21 mouse cellular contexts compared by ENCODE assay signal in the genomic region with DNA sequence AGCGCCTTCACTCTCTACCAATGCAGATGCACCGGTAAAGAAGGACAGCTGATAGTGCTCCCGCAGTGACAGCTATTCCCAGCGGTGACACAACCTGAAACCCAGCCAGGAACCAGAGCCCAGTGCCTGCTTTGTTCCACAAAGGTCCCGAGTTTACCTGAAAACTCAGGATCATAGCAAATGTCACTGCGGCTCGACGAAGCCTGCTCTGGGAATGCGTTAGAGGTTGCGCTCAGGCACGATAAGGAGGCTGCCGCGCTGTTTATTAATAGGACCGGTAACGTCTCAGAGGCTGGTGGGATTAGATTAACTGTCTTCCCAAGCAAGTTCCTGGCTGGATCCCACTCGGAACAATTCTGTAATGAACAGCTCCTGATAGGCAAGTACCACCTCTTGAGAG. TPM values are rescaled to one million over a fixed set of nuclear protein-coding genes. Genes with fewer than 3 reads are reported as not detected.
DNase-seq lines count a peak whose midpoint lies in the region; ATAC-seq and TF ChIP-seq lines count a peak whose summit lies in the region.
"Had no signal": no experiment of that assay in that cellular context is flagged by ENCODE, and none has a peak within 500 bp of the region (broad histone marks: within the 10 kb centered on the region; RNA-seq: fewer than 3 reads in every experiment).

No protein-coding gene starts in this region.

- no peaks in the 10 kb centered on the region for H3K27me3 ChIP-seq in kidney, adult 2 months (replicated peaks; ENCODE audit: control insufficient read depth, insufficient read depth, low read length)
- no peaks in the 10 kb centered on the region for H3K27me3 ChIP-seq in embryonic facial prominence, embryonic 13.5 days
- H3K27me3 ChIP-seq in heart, embryonic 10.5 days (ENCODE audit: insufficient read depth, poor library complexity, severe bottlenecking): 0 out of 2 replicates have a peak, but pooled peaks cover 4% of the 10 kb centered on the region
- no peaks in the 10 kb centered on the region for H3K27me3 ChIP-seq in heart, postnatal 0 days (ENCODE audit: control insufficient read depth, insufficient read depth, low read length)
- H3K27me3 ChIP-seq: neural tube, embryonic 12.5 days had no signal

- WGBS in kidney, adult 2 months: 70% methylated on average over 16 of the region's 16 CpGs
- 78% methylated on average over 16 of the region's 16 CpGs for WGBS in embryonic facial prominence, embryonic 13.5 days
- WGBS in heart, embryonic 10.5 days: 45% methylated on average over 16 of the region's 16 CpGs
- 27% methylated on average over 16 of the region's 16 CpGs for WGBS in heart, postnatal 0 days

- peak; percentile 89 for TF ChIP-seq EP300 in heart, postnatal 0 days (IDR thresholded peaks at IDR 0.05; ENCODE audit: low read depth)

- no peak for TF ChIP-seq CTCF in kidney, adult 2 months (conservative IDR thresholded peaks at IDR 0.05; ENCODE audit: insufficient read depth, insufficient read length, low read depth, low read length)
- TF ChIP-seq CTCF in heart, postnatal 0 days (IDR thresholded peaks at IDR 0.05; ENCODE audit: low read depth): no peak

- no peak for DNase-seq in kidney, adult 2 months
- DNase-seq in kidney, postnatal 36 days: no peak
- no peak for DNase-seq in heart, embryonic 10.5 days (ENCODE audit: low spot score)
- DNase-seq in heart, postnatal 0 days (ENCODE audit: low spot score): peak; percentile 80
- DNase-seq in lung, postnatal 36 days: no peak
- no peak for DNase-seq in right cerebral cortex, adult 2 months (ENCODE audit: low spot score in 2 of 2)
- no peak for DNase-seq in c-Kit-positive CD71-positive TER-119-positive erythroid progenitor cells, embryonic 14.5 days (ENCODE audit: low spot score)
- DNase-seq: B cell, adult 2 months; cerebellum, postnatal 10 days; gastrocnemius, postnatal 25 days; kidney, adult 11 months; kidney, postnatal 14 days; lung, postnatal 10 days; right cerebral cortex, adult 18-20 months; thymus, postnatal 25 days had no signal

- H3K27ac ChIP-seq in kidney, adult 2 months (ENCODE audit: insufficient read depth, low read depth, low read length): peak overlapping the region; percentile 32
- H3K27ac ChIP-seq in embryonic facial prominence, embryonic 13.5 days: peak overlapping the region; percentile 64
- peak overlapping the region; percentile 79 for H3K27ac ChIP-seq in heart, embryonic 10.5 days
- peak overlapping the region; percentile 95 for H3K27ac ChIP-seq in heart, postnatal 0 days (ENCODE audit: low read depth)
- H3K27ac ChIP-seq: hindbrain, embryonic 10.5 days; hindbrain, postnatal 0 days; midbrain, embryonic 13.5 days; neural tube, embryonic 12.5 days had no signal

- no peak overlapping the region for H3K9ac ChIP-seq in embryonic facial prominence, embryonic 13.5 days
- H3K9ac ChIP-seq in heart, postnatal 0 days (replicated peaks; ENCODE audit: low read depth, low read length): no peak overlapping the region
- H3K9ac ChIP-seq: midbrain, embryonic 13.5 days; neural tube, embryonic 12.5 days had no signal

- no peak overlapping the region for H3K4me3 ChIP-seq in kidney, adult 2 months (ENCODE audit: insufficient read depth, low read depth, low read length)
- no peak overlapping the region for H3K4me3 ChIP-seq in embryonic facial prominence, embryonic 13.5 days
- H3K4me3 ChIP-seq in heart, embryonic 10.5 days: peak overlapping the region; percentile 22
- no peak overlapping the region for H3K4me3 ChIP-seq in heart, postnatal 0 days (ENCODE audit: low read depth, low read length)
- H3K4me3 ChIP-seq: hindbrain, embryonic 10.5 days; left cerebral cortex, adult 2 months; midbrain, embryonic 13.5 days; neural tube, embryonic 12.5 days had no signal

- peaks cover 26% of the 10 kb centered on the region for H3K4me1 ChIP-seq in kidney, adult 2 months (ENCODE audit: control insufficient read depth, insufficient read depth, low read length)
- H3K4me1 ChIP-seq in embryonic facial prominence, embryonic 13.5 days: peaks cover 47% of the 10 kb centered on the region
- peaks cover 67% of the 10 kb centered on the region for H3K4me1 ChIP-seq in heart, embryonic 10.5 days
- peaks cover 58% of the 10 kb centered on the region for H3K4me1 ChIP-seq in heart, postnatal 0 days (ENCODE audit: control insufficient read depth, insufficient read depth)

- no peak for TF ChIP-seq POLR2A in kidney, adult 2 months (IDR thresholded peaks at IDR 0.05; ENCODE audit: low read depth, low read length)

- H3K36me3 ChIP-seq in kidney, adult 2 months (ENCODE audit: control insufficient read depth, insufficient read depth, low read length): no peaks in the 10 kb centered on the region
- no peaks in the 10 kb centered on the region for H3K36me3 ChIP-seq in embryonic facial prominence, embryonic 13.5 days
- no peaks in the 10 kb centered on the region for H3K36me3 ChIP-seq in heart, embryonic 10.5 days
- H3K36me3 ChIP-seq in heart, postnatal 0 days (replicated peaks; ENCODE audit: control insufficient read depth, insufficient read depth, low read length): no peaks in the 10 kb centered on the region
- H3K36me3 ChIP-seq: hindbrain, embryonic 10.5 days; midbrain, embryonic 13.5 days; neural tube, embryonic 12.5 days had no signal

- ATAC-seq in embryonic facial prominence, embryonic 13.5 days (ENCODE audit: insufficient number of reproducible peaks, insufficient read depth, low FRiP score, low TSS enrichment, low read depth): no peak
- peak; percentile 32 for ATAC-seq in heart, postnatal 0 days (ENCODE audit: insufficient read depth, low read depth)

- no peak overlapping the region for H3K4me2 ChIP-seq in embryonic facial prominence, embryonic 13.5 days
- H3K4me2 ChIP-seq in heart, postnatal 0 days (ENCODE audit: low read depth, low read length): peak overlapping the region; percentile 32
- H3K4me2 ChIP-seq: midbrain, embryonic 13.5 days; neural tube, embryonic 12.5 days had no signal

- H3K9me3 ChIP-seq in embryonic facial prominence, embryonic 13.5 days: no peaks in the 10 kb centered on the region
- H3K9me3 ChIP-seq in heart, embryonic 10.5 days: no peaks in the 10 kb centered on the region
- no peaks in the 10 kb centered on the region for H3K9me3 ChIP-seq in heart, postnatal 0 days (replicated peaks; ENCODE audit: control insufficient read depth, low read length)
- H3K9me3 ChIP-seq: hindbrain, embryonic 10.5 days; midbrain, embryonic 13.5 days; neural tube, embryonic 12.5 days had no signal

RNA-seq across cellular contexts. Expression of a gene that starts 43.0 kb away (rescaled TPM):
- polyA plus RNA-seq in kidney, adult 2 months (2012; rRNA removed): 34.7 and 38.3 TPM in 2 replicates
- polyA plus RNA-seq in embryonic facial prominence, embryonic 13.5 days (2015; fragmentation: Nextera tagmentation; extraction: Ambion mirVana): 33.3 and 36.0 TPM in 2 replicates
- polyA plus RNA-seq in heart, embryonic 10.5 days (2016; fragmentation: Nextera tagmentation; extraction: Ambion mirVana): 41.9 and 60.6 TPM in 2 replicates
- 169 and 235 TPM in 2 replicates for total RNA-seq in heart, postnatal 0 days (2014; rRNA removed; ENCODE audit: low replicate concordance)
- 82.6 and 106 TPM in 2 replicates for polyA plus RNA-seq in heart, postnatal 0 days (2015; fragmentation: Nextera tagmentation; extraction: Ambion mirVana)

Comparison
In these comparisons a context has a peak if more than half of its experiments do, and no peak if none do; other contexts are left out.
1. H3K27ac ChIP-seq: peak in every context shown above with its lines; median percentile 95 in heart, postnatal 0 days; 79 in heart, embryonic 10.5 days; 64 in embryonic facial prominence, embryonic 13.5 days; 32 in kidney, adult 2 months.